Mouse (Mus musculus) heart, embryonic 15.5 days (tissue): ENCODE results near the gene Tomm40l. TPM values are rescaled to one million over a fixed set of nuclear protein-coding genes. Genes with fewer than 3 reads are reported as not detected.

ENCODE experiments used
- polyA plus RNA-seq: library from polyadenylated mRNA; unstranded; fragments of >200 nt; fragmentation: Nextera tagmentation; extraction: Ambion mirVana; gene quantifications from 2 replicates; pipeline ENCODE4 v1.2.1, GENCODE M21; 2015

Tomm40l gene
- polyA plus RNA-seq, 1 experiment from 2014 or later, result 55.6 TPM

Other genes starting within 250 kb of the Tomm40l start
- gene Fcgr2b, start 246.0 kb downstream of the Tomm40l start, polyA plus RNA-seq, result 1.2 and 2.9 TPM in 2 replicates
- 1.1 and 1.4 TPM in 2 replicates for gene Fcgr4, start 203.6 kb downstream of the Tomm40l start, polyA plus RNA-seq
- 10.4 and 11.9 TPM in 2 replicates for gene Fcgr3, start 157.6 kb downstream of the Tomm40l start, polyA plus RNA-seq
- gene Cfap126, start 108.6 kb downstream of the Tomm40l start, polyA plus RNA-seq, result 2.7 and 3.5 TPM in 2 replicates
- gene Sdhc, start 71.9 kb downstream of the Tomm40l start, polyA plus RNA-seq, result 525 and 563 TPM in 2 replicates
- gene Mpz, start 71.8 kb downstream of the Tomm40l start, polyA plus RNA-seq, result 0.63 and 1.7 TPM in 2 replicates
- 43.0 and 46.4 TPM in 2 replicates for gene Pcp4l1, start 26.2 kb downstream of the Tomm40l start, polyA plus RNA-seq
- gene Nr1i3, start 8.5 kb downstream of the Tomm40l start, polyA plus RNA-seq, result 0.33 and 0.35 TPM in 2 replicates
- gene Apoa2, start 2.5 kb upstream of the Tomm40l start, polyA plus RNA-seq, result 9.2 and 43.9 TPM in 2 replicates
- 28.0 and 44.6 TPM in 2 replicates for gene Fcer1g, start 11.9 kb upstream of the Tomm40l start, polyA plus RNA-seq
- gene Adamts4, start 27.9 kb upstream of the Tomm40l start, polyA plus RNA-seq, result 5.2 and 6.0 TPM in 2 replicates
- gene Ndufs2, start 28.9 kb upstream of the Tomm40l start, polyA plus RNA-seq, result 514 and 535 TPM in 2 replicates
- gene B4galt3, start 47.8 kb upstream of the Tomm40l start, polyA plus RNA-seq, result 44.4 and 56.4 TPM in 2 replicates
- gene Ppox, start 58.7 kb upstream of the Tomm40l start, polyA plus RNA-seq, result 32.7 and 47.2 TPM in 2 replicates
- 44.9 and 55.6 TPM in 2 replicates for gene Usp21, start 65.5 kb upstream of the Tomm40l start, polyA plus RNA-seq
- gene Ufc1, start 72.5 kb upstream of the Tomm40l start, polyA plus RNA-seq, result 83.6 and 85.0 TPM in 2 replicates
- gene Dedd, start 106.6 kb upstream of the Tomm40l start, polyA plus RNA-seq, result 33.9 and 37.7 TPM in 2 replicates
- gene Nit1, start 123.1 kb upstream of the Tomm40l start, polyA plus RNA-seq, result 31.2 and 33.2 TPM in 2 replicates
- 77.2 and 91.0 TPM in 2 replicates for gene Pfdn2, start 123.2 kb upstream of the Tomm40l start, polyA plus RNA-seq
- gene Klhdc9, start 138.3 kb upstream of the Tomm40l start, polyA plus RNA-seq, result 0.63 and 0.75 TPM in 2 replicates
- 0.26 and 1.2 TPM in 2 replicates for gene Nectin4, start 147.6 kb upstream of the Tomm40l start, polyA plus RNA-seq
- gene Arhgap30, start 166.4 kb upstream of the Tomm40l start, polyA plus RNA-seq, result 1.00 and 5.3 TPM in 2 replicates
- 48.7 and 57.5 TPM in 2 replicates for gene Usf1, start 188.8 kb upstream of the Tomm40l start, polyA plus RNA-seq
- gene Tstd1, start 196.4 kb upstream of the Tomm40l start, polyA plus RNA-seq, result 2.7 and 3.1 TPM in 2 replicates
- gene F11r, start 215.0 kb upstream of the Tomm40l start, polyA plus RNA-seq, result 63.5 and 66.2 TPM in 2 replicates